Mouse (Mus musculus): ENCODE measurements around the gene Man2a2. TPM values are rescaled to one million over a fixed set of nuclear protein-coding genes. Genes with fewer than 3 reads are reported as not detected.

Gene Man2a2
- polyA plus RNA-seq, 1 experiment from 2014 or later = 2.1 TPM

DNA sequence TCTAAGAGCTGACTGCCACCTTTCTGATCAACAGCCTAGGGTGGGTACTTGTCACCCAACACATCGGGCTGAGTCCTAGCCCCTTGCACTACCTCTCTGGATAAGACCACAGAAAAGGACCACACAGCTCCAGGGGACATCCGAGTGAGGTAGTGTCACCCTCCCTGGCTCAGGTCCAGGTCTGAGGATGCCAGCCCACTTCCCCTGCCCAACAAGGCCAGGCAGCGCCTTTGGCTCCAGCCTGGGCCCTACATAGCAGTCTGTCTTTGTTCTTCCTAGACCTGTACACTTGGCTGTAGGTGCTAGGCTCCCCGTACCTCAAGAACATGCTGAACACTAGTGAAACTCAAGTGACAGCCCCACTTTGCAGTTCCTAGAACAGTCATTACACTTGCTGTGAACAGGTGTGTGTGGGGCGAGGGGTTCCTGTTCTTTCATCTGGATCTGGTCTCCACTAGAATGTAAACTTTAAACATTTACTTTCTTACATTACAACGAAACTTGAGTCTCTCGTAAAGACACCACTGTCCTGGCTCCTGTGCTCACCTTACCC lies 43.2 kb upstream of the Man2a2 start:
- H3K9ac ChIP-seq (replicated peaks) = no peak overlapping the region
- TF ChIP-seq EP300 (IDR thresholded peaks at IDR 0.05; ENCODE audit: low read depth) (no peak), CTCF (IDR thresholded peaks at IDR 0.05; ENCODE audit: low read depth) (no peak)
- no peak overlapping the region for H3K27ac ChIP-seq (ENCODE audit: low read depth)
- peaks cover 14% of the 10 kb centered on the region; the same call in 1 of the 2 replicates for H3K4me1 ChIP-seq (ENCODE audit: insufficient read depth)
- H3K9me3 ChIP-seq (ENCODE audit: low read length) = no peaks in the 10 kb centered on the region
- no peaks in the 10 kb centered on the region for H3K27me3 ChIP-seq (ENCODE audit: insufficient read depth, low read length)
- no peak overlapping the region for H3K4me3 ChIP-seq (ENCODE audit: low read depth, low read length)
- WGBS (ENCODE audit: insufficient replicate concordance) = 68% methylated on average over 7 of the region's 7 CpGs
- no peak for DNase-seq
- no peak for ATAC-seq
- no peak overlapping the region for H3K4me2 ChIP-seq (ENCODE audit: low read depth, low read length)
- H3K36me3 ChIP-seq (replicated peaks; ENCODE audit: insufficient read depth, low read length) = no peaks in the 10 kb centered on the region

DNA sequence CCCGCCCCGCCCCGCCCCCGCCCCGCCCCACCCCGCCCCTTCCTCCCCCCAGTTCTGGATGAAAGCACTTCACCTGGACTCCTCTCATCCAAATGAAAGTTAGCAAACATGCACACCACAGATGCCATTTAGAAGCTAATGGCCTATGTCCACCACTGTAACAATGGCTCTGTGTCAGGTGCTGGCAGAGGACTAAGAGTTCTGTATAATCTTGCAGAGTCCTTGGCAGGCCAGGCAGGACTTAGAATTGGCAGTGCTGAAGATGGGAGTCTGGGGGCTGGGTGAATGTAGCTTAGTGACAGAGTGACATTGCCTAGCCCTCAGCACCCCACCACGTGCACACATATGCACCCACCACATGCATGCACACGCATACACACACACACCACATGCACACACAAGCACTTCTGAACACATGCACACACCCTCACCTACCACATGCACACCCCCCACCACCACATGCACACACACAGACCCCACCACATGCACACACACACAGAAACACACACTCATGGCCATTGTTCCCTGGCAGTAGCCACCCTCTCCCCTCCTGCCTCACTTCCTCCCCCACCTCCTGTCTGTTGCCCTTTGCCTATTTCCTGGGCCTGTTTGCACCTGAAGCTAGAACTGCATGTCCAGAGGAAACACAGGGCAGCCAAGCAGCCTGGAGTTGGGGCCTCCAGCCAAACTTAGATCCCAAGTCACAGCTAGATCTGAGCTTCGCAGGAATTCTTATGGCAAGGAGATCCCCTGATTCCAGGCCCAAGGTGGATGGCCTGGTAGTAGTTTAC lies 42.5 kb upstream of the Man2a2 start:
- H3K9ac ChIP-seq (replicated peaks) = no peak overlapping the region
- peaks cover 14% of the 10 kb centered on the region; the same call in 1 of the 2 replicates for H3K4me1 ChIP-seq (ENCODE audit: insufficient read depth)
- H3K4me2 ChIP-seq (ENCODE audit: low read depth, low read length) = no peak overlapping the region
- no peaks in the 10 kb centered on the region for H3K36me3 ChIP-seq (replicated peaks; ENCODE audit: insufficient read depth, low read length)
- no peak overlapping the region for H3K27ac ChIP-seq (ENCODE audit: low read depth)
- 78% methylated on average over 9 of the region's 9 CpGs for WGBS (ENCODE audit: insufficient replicate concordance)
- no peak for DNase-seq
- no peak overlapping the region for H3K4me3 ChIP-seq (ENCODE audit: low read depth, low read length)
- no peaks in the 10 kb centered on the region for H3K27me3 ChIP-seq (ENCODE audit: insufficient read depth, low read length)
- TF ChIP-seq CTCF (IDR thresholded peaks at IDR 0.05; ENCODE audit: low read depth) (no peak), EP300 (IDR thresholded peaks at IDR 0.05; ENCODE audit: low read depth) (no peak)
- H3K9me3 ChIP-seq (ENCODE audit: low read length) = no peaks in the 10 kb centered on the region
- ATAC-seq = no peak

DNA sequence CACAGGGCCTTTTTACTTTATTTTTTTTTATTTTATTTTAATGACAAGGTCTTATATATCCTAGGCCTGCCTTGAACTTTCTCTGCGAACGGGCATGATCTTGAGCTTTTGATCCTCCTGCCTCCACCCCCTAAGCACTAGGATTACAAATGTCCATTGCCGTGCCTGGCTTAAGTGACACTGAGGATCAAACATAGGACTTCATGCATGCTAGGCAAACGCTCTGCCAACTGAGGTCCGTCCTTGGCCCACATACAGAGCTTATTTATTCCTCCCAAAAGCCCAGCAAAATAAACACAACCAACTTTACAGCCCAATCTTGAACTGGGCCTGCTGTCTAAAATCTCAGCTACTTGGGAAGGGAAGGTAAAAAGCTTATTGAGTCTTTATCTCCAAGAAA lies 41.6 kb upstream of the Man2a2 start:
- Histone ChIP-seq H3K36me3 (replicated peaks; ENCODE audit: insufficient read depth, low read length) (no peaks in the 10 kb centered on the region), H3K4me1 (ENCODE audit: insufficient read depth) (peaks cover 10% of the 10 kb centered on the region; the same call in 1 of the 2 replicates), H3K4me2 (ENCODE audit: low read depth, low read length) (no peak overlapping the region), H3K27me3 (ENCODE audit: insufficient read depth, low read length) (no peaks in the 10 kb centered on the region; the same call in 1 of the 2 replicates), H3K9ac (replicated peaks) (no peak overlapping the region), H3K27ac (ENCODE audit: low read depth) (no peak overlapping the region), H3K9me3 (ENCODE audit: low read length) (no peaks in the 10 kb centered on the region), H3K4me3 (ENCODE audit: low read depth, low read length) (no peak overlapping the region)
- ATAC-seq = no peak
- no peak for TF ChIP-seq CTCF (IDR thresholded peaks at IDR 0.05; ENCODE audit: low read depth)
- no peak for TF ChIP-seq EP300 (IDR thresholded peaks at IDR 0.05; ENCODE audit: low read depth)
- WGBS (ENCODE audit: insufficient replicate concordance) = 77% methylated on average over 5 of the region's 5 CpGs
- DNase-seq = no peak

DNA sequence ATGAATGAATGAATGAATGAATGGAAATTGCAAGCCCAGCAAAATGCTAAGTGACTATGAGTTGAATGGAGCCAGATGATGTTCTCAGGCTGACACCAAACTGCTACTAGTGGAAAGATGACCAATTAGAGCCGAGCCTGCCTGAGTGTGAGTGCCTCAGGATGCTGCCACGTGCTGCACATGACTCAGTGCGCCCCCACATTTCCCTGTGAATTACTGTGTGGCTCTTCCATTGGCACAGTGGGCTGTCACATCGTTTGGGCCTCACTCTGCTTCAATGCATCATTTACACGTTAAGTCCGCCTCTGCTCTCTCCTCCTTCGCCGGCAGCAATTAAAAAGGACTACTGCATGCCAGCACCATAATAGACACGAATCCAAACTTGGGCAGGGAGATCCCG lies 41.1 kb upstream of the Man2a2 start:
- Histone ChIP-seq H3K9me3 (ENCODE audit: low read length) (no peaks in the 10 kb centered on the region), H3K4me3 (ENCODE audit: low read depth, low read length) (no peak overlapping the region), H3K9ac (replicated peaks) (no peak overlapping the region), H3K4me1 (ENCODE audit: insufficient read depth) (peaks cover 10% of the 10 kb centered on the region; the same call in 1 of the 2 replicates), H3K27me3 (ENCODE audit: insufficient read depth, low read length) (no peaks in the 10 kb centered on the region; the same call in 1 of the 2 replicates), H3K27ac (ENCODE audit: low read depth) (no peak overlapping the region), H3K4me2 (ENCODE audit: low read depth, low read length) (no peak overlapping the region), H3K36me3 (replicated peaks; ENCODE audit: insufficient read depth, low read length) (no peaks in the 10 kb centered on the region)
- no peak for ATAC-seq
- TF ChIP-seq EP300 (IDR thresholded peaks at IDR 0.05; ENCODE audit: low read depth) = no peak
- no peak for TF ChIP-seq CTCF (IDR thresholded peaks at IDR 0.05; ENCODE audit: low read depth)
- WGBS (ENCODE audit: insufficient replicate concordance) = 79% methylated on average over 10 of the region's 10 CpGs
- no peak for DNase-seq

DNA sequence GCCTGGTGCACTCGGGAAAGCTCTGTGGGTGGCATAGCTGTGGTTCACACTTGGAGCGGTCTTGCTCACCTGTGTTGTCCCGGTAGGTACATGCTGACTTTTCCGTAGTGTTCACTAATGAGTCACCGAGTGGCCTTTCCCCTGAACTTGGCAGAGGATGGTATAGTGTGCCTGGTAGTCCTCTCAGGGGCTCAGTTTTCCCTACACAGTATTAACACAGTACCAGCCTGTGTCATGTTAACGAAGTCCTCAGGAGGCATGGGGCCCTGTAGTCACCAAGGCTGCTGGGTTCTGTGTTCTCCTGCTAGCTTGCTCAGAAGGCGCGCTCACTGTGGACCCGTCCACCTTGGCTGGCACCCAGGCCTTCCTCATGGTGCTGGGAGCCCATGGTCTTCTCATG lies 39.2 kb upstream of the Man2a2 start:
- H3K4me1 ChIP-seq (ENCODE audit: insufficient read depth) = 0 out of 2 replicates have a peak, but pooled peaks cover 5% of the 10 kb centered on the region
- no peaks in the 10 kb centered on the region for H3K9me3 ChIP-seq (ENCODE audit: low read length)
- H3K4me2 ChIP-seq (ENCODE audit: low read depth, low read length) = no peak overlapping the region
- DNase-seq = no peak
- no peaks in the 10 kb centered on the region; the same call in 1 of the 2 replicates for H3K27me3 ChIP-seq (ENCODE audit: insufficient read depth, low read length)
- no peak overlapping the region for H3K27ac ChIP-seq (ENCODE audit: low read depth)
- 79% methylated on average over 9 of the region's 9 CpGs for WGBS (ENCODE audit: insufficient replicate concordance)
- no peak for TF ChIP-seq EP300 (IDR thresholded peaks at IDR 0.05; ENCODE audit: low read depth)
- TF ChIP-seq CTCF (IDR thresholded peaks at IDR 0.05; ENCODE audit: low read depth) = no peak
- no peaks in the 10 kb centered on the region for H3K36me3 ChIP-seq (replicated peaks; ENCODE audit: insufficient read depth, low read length)
- no peak for ATAC-seq
- H3K9ac ChIP-seq (replicated peaks) = no peak overlapping the region
- H3K4me3 ChIP-seq (ENCODE audit: low read depth, low read length) = no peak overlapping the region

DNA sequence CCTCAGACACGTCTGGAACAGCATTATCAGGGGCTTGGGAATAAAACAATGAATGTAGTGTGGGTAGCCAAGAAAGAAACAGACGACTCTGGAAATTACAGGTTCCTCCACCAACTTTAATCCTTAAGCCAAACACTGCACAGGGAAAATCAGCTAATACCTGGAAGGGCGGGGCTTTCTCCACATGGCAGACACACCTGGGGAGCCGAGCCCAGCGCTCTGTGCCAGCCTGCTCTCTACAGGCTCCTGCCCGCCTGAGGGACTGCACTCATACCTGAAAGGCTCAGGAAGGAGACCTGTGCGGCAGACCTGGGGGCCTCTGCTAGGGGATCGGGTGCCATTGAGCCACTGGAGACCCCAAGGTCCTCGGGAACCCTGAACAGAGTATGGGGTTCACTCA lies 36.5 kb upstream of the Man2a2 start:
- DNase-seq (no peak), ATAC-seq (no peak)
- no peak overlapping the region for H3K4me3 ChIP-seq (ENCODE audit: low read depth, low read length)
- TF ChIP-seq CTCF (IDR thresholded peaks at IDR 0.05; ENCODE audit: low read depth) (no peak), EP300 (IDR thresholded peaks at IDR 0.05; ENCODE audit: low read depth) (no peak)
- 76% methylated on average over 9 of the region's 9 CpGs for WGBS (ENCODE audit: insufficient replicate concordance)
- no peak overlapping the region for H3K4me2 ChIP-seq (ENCODE audit: low read depth, low read length)
- no peaks in the 10 kb centered on the region for H3K36me3 ChIP-seq (replicated peaks; ENCODE audit: insufficient read depth, low read length)
- no peak overlapping the region for H3K27ac ChIP-seq (ENCODE audit: low read depth)
- H3K9me3 ChIP-seq (ENCODE audit: low read length) = no peaks in the 10 kb centered on the region
- H3K27me3 ChIP-seq (ENCODE audit: insufficient read depth, low read length) = no peaks in the 10 kb centered on the region; the same call in 1 of the 2 replicates
- no peak overlapping the region for H3K9ac ChIP-seq (replicated peaks)
- H3K4me1 ChIP-seq (ENCODE audit: insufficient read depth) = peaks cover 16% of the 10 kb centered on the region

All from liver, postnatal 0 days (tissue).